Mouse (Mus musculus) liver, adult 2 months (tissue): Measurements from ENCODE around the gene Ubr4. TPM values are rescaled to one million over a fixed set of nuclear protein-coding genes. Genes with fewer than 3 reads are reported as not detected.
A peak's percentile ranks its signal among the peaks of the same experiment; 100 is the strongest.
"Not testable (repeated sequence)": the region's sequence is repeated elsewhere in the genome, so short reads cannot be mapped to it uniquely, and the experiment has no call there.

Source experiments
- DNase-seq: peaks from one replicate; pipeline ENCODE4 v3.0.0-alpha.2; 2011; ENCODE audit warnings: low read depth, low spot score; ENCODE audit errors: extremely low read depth
- H3K27ac ChIP-seq: fragments of 200-500 bp; replicated peaks from 2 replicates; pipeline ENCODE4 v1.5.1; 2012; ENCODE audit warnings: low read depth, mild to moderate bottlenecking, control low read depth, inconsistent platforms, low read length; ENCODE audit not compliant: insufficient read depth
- H3K27me3 ChIP-seq: fragments of 200-500 bp; 2 replicates; pipeline ENCODE4 v1.6.1; 2012; ENCODE audit warnings: mild to moderate bottlenecking, moderate library complexity, low read length, inconsistent platforms; ENCODE audit not compliant: control insufficient read depth, insufficient read depth
- H3K36me3 ChIP-seq: fragments of 200-500 bp; 2 replicates; pipeline ENCODE4 v1.6.1; 2012; ENCODE audit warnings: low read length, inconsistent platforms; ENCODE audit not compliant: control insufficient read depth, insufficient read depth
- H3K4me1 ChIP-seq: fragments of 200-500 bp; 2 replicates; pipeline ENCODE4 v1.6.1; 2011; ENCODE audit warnings: low read length; ENCODE audit not compliant: control insufficient read depth, insufficient read depth
- H3K4me3 ChIP-seq: fragments of 200-500 bp; 2 replicates; pipeline ENCODE4 v1.5.1; 2011; ENCODE audit warnings: low read depth, mild to moderate bottlenecking, control low read depth, low read length, moderate library complexity; ENCODE audit not compliant: insufficient read depth
- H3K79me2 ChIP-seq: fragments of 200-500 bp; 2 replicates; pipeline ENCODE4 v1.6.1; 2012; ENCODE audit warnings: inconsistent platforms, mild to moderate bottlenecking, low read length, moderate library complexity; ENCODE audit not compliant: control insufficient read depth, insufficient read depth
- H3K9ac ChIP-seq: fragments of 200-500 bp; 2 replicates; pipeline ENCODE4 v1.6.1; 2012; ENCODE audit warnings: low read depth, mild to moderate bottlenecking, control low read depth, inconsistent platforms, low read length
- CTCF ChIP-seq: fragments of 200-500 bp; IDR thresholded peaks from 2 replicates; pipeline ENCODE4 v1.5.1; 2011; ENCODE audit warnings: low read depth, low read length, control low read depth
- POLR2A ChIP-seq: fragments of 200-500 bp; IDR thresholded peaks from 2 replicates; pipeline ENCODE4 v1.6.1; 2011; ENCODE audit warnings: low read length, control low read depth; ENCODE audit not compliant: insufficient read depth; ENCODE audit errors: extremely low read depth
- WGBS: fragments of 180-500 bp; shearing (Covaris S2); methylation state at CpG from one replicate; pipeline ENCODE4 v1.1.7; 2018; 5-methylcytosine and 5-hydroxymethylcytosine counted together
- polyA plus RNA-seq: library from polyadenylated mRNA; depleted of rRNA; stranded (reverse); fragments of >200 nt; gene quantifications from 2 replicates; pipeline ENCODE4 v1.2.3, GENCODE M21; 2012
- total RNA-seq: library from RNA; depleted of rRNA; stranded (reverse); fragments of >200 nt; gene quantifications from 2 replicates; pipeline ENCODE4 v1.2.3, GENCODE M21; 2014

Ubr4 gene
- total and polyA plus RNA-seq, 2 experiments, result 56.7 to 149 TPM

GRCm38 (mm10) chr4:139380207-139380748 lies 27.9 kb downstream of the Ubr4 start:
- Histone ChIP-seq H3K27ac (peak overlapping the region; percentile 78), H3K4me1 (peaks cover 25% of the 10 kb centered on the region), H3K9ac (peak overlapping the region; percentile 95), H3K79me2 (peaks cover 29% of the 10 kb centered on the region), H3K36me3 (peaks cover 10% of the 10 kb centered on the region; the same call in 1 of the 2 replicates), H3K4me3 (peak overlapping the region; percentile 89), H3K27me3 (no peaks in the 10 kb centered on the region)
- TF ChIP-seq POLR2A (peak; percentile 67; the same call in 1 of the 2 replicates), CTCF (no peak)
- WGBS, result under 1% methylated on average over 54 of the region's 54 CpGs
- peak; percentile 90 for DNase-seq

DNA sequence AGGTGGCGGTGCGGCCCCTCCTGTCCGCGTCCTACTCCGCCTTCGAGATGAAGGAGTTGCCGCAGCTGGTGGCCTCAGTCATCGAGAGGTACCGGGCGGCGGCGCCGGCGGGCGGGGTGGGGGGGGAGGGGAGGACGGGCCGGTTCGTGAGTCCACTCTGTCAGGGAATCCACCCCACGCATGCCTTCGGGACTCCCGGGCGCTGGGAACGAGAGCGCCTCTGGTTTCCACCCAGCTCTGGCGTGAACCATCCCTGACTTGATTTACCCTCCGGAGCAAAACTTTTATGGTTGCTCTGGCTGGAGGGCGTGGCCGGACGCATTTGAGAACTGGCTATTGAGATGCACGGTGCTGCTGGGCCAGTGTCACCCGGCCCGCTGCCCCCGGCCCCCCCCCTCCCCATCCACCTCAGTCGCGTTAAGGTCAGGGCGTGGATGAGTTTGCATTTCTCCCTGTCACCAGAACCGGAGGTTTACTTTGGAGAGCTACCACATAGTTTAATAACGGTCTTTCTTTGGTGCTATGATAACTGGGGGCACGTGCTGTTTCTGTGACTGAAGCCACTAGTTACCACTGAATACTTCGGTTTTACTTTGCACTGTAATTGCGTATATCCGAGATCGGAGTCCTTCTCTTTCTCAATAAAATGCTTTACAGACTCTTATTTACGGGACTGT lies 28.5 kb downstream of the Ubr4 start:
- 1% methylated on average over 44 of the region's 44 CpGs for WGBS
- Histone ChIP-seq H3K4me1 (peaks cover 26% of the 10 kb centered on the region), H3K27me3 (no peaks in the 10 kb centered on the region), H3K79me2 (peaks cover 29% of the 10 kb centered on the region), H3K9ac (peak overlapping the region; percentile 95), H3K4me3 (peak overlapping the region; percentile 89), H3K27ac (peak overlapping the region; percentile 78), H3K36me3 (peaks cover 8% of the 10 kb centered on the region; the same call in 1 of the 2 replicates)
- peak; percentile 71 for DNase-seq
- TF ChIP-seq CTCF, result no peak
- TF ChIP-seq POLR2A, result no peak

- H3K4me1 ChIP-seq, result peaks cover 27% of the 10 kb centered on the region
- no peak for TF ChIP-seq CTCF
- TF ChIP-seq POLR2A, result no peak
- H3K27me3 ChIP-seq, result no peaks in the 10 kb centered on the region
- H3K4me3 ChIP-seq, result peak overlapping the region; percentile 89; the same call in 1 of the 2 replicates
- H3K79me2 ChIP-seq, result peaks cover 29% of the 10 kb centered on the region
- H3K27ac ChIP-seq, result peak overlapping the region; percentile 78
- H3K36me3 ChIP-seq, result peaks cover 6% of the 10 kb centered on the region; the same call in 1 of the 2 replicates
- H3K9ac ChIP-seq, result no peak overlapping the region
- peak; percentile 87 for DNase-seq
- 3% methylated on average over 4 of the region's 4 CpGs for WGBS
These were observed 29.0 kb downstream of the Ubr4 start for GRCm38 (mm10) chr4:139381452-139381845.

GRCm38 (mm10) chr4:139382231-139382630 lies 29.8 kb downstream of the Ubr4 start:
- H3K4me3 ChIP-seq, result peak overlapping the region; percentile 19
- H3K9ac ChIP-seq, result peak overlapping the region; percentile 42
- no peaks in the 10 kb centered on the region for H3K27me3 ChIP-seq
- WGBS, result 3% methylated on average over 7 of the region's 7 CpGs
- H3K36me3 ChIP-seq, result peaks cover 3% of the 10 kb centered on the region; the same call in 1 of the 2 replicates
- H3K27ac ChIP-seq, result peak overlapping the region; percentile 75
- H3K79me2 ChIP-seq, result peaks cover 29% of the 10 kb centered on the region
- TF ChIP-seq POLR2A, result no peak
- peak; percentile 71 for DNase-seq
- peaks cover 31% of the 10 kb centered on the region for H3K4me1 ChIP-seq

DNA sequence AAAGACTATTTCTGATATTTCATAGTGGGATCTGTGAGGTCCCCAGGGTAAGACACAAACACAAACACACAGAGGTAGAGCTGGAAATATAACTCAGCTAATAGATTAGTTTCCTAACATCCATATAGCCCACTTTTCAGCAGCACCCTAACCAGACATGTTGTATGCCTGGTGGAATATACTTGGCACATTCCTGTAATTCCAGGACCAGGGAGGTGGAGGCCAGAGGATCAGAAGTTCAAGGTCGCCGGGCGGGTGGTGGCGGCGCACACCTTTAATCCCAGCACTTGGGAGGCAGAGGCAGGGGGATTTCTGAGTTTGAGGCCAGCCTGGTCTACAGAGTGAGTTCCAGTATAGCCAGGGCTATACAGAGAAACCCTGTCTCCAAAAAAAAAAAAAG lies 33.4 kb downstream of the Ubr4 start:
- peaks cover 55% of the 10 kb centered on the region for H3K4me1 ChIP-seq
- not testable (repeated sequence) for H3K9ac ChIP-seq, H3K4me3 ChIP-seq, H3K36me3 ChIP-seq, H3K27me3 ChIP-seq
- H3K27ac ChIP-seq, result peak overlapping the region; percentile 94; the same call in 1 of the 2 replicates
- WGBS, result 24% methylated on average over 5 of the region's 5 CpGs
- peaks cover 39% of the 10 kb centered on the region for H3K79me2 ChIP-seq
- DNase-seq, result peak; percentile 57

- Histone ChIP-seq H3K9ac (peak overlapping the region; percentile 53), H3K27me3 (no peaks in the 10 kb centered on the region), H3K36me3 (peaks cover 11% of the 10 kb centered on the region; the same call in 1 of the 2 replicates), H3K4me3 (no peak overlapping the region), H3K27ac (peak overlapping the region; percentile 94), H3K79me2 (peaks cover 39% of the 10 kb centered on the region), H3K4me1 (peaks cover 51% of the 10 kb centered on the region)
- TF ChIP-seq CTCF, result no peak
- TF ChIP-seq POLR2A, result no peak
- DNase-seq, result peak; percentile 100
- 12% methylated on average over 6 of the region's 6 CpGs for whole genome bisulfite sequencing
These were observed 34.5 kb downstream of the Ubr4 start for GRCm38 (mm10) chr4:139386869-139387319.
